Mouse (Mus musculus): ENCODE data around the gene Ppp1r15b. TPM values are rescaled to one million over a fixed set of nuclear protein-coding genes. Genes with fewer than 3 reads are reported as not detected.

Ppp1r15b gene
- polyA plus RNA-seq, 1 experiment, result 44.4 TPM

DNA sequence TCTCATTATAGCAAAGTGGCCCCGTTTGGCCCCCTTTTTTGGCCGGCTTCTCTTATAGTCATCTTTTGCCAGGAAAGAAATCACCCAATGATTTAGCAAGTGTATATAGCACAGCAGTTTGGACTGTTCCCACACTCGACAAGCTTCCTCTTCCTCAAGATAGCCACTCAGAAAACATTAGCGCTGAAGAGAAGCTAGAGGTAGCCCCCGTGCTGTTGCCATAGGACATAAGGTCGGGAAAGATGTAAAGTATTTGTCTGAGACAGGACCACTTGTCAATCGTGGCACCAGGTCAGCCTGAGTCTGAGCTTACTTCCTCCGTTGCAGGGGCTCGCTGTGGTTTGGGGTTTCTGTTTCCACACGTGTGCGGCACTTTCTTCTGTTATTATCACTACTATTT, 34.2 kb downstream of the Ppp1r15b start:
- TF ChIP-seq GATA1 (IDR thresholded peaks at IDR 0.05; ENCODE audit: low read length), result no peak

DNA sequence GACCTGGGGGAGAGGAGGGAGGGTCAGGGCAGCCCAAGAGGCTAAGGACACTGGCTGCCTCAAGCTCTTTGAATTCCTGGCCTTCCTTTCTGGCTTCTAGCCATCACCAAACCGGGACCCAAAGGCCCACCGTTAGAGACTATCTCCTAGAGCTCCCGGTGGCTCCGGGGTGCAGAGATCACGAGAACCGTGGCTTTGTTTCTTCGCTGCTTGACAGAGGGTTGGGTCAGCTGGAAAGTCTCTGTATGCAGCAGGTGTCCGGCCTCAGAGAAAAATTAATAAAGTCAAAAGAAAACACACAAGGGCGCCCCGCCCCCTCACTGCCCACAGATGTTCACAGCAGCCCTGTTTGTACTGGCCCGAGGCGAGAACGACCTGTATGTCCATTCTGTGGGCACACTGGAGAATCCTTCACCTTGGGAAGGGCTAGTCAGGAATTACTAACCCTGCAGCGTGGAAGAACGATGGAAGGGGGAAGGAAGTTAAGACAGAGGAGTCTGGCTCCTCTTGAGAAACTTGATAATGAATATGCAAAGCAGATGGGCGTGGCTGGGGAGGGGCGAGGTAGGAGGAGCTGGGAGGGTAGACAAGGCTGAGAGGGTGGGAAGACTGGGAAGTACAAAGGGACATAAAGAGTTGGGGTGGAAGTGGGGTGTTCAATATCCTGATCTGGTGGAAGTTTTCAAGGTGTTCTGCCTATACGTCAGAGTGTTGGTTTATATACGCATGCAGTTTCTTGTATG, 37.5 kb downstream of the Ppp1r15b start:
- TF ChIP-seq GATA1 (IDR thresholded peaks at IDR 0.05; ENCODE audit: low read length), result no peak

- TF ChIP-seq GATA1 (IDR thresholded peaks at IDR 0.05; ENCODE audit: low read length), result no peak
These were observed 39.3 kb downstream of the Ppp1r15b start for GRCm38 (mm10) chr1:133170196-133170595.

GRCm38 (mm10) chr1:133171357-133171756, 40.4 kb downstream of the Ppp1r15b start:
- no peak for TF ChIP-seq GATA1 (IDR thresholded peaks at IDR 0.05; ENCODE audit: low read length)

DNA sequence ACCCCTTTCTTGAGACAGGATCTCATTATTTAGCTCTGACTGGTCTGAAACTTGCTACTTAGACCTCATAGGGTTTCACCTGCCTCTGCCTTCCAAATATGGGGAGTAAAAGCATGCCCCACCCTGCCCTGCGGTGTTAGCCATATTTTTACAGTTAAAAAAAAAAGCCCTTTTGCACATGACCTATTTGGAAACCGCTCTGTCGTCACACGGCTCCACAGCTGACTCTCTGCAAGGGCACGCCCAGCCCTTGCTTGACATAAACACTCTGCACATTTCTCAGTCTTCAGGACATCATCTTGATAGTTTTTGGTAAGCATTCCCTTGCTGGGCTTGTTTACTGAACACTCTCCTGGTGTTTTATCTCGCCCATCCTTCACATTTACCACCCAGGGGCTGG, 44.2 kb downstream of the Ppp1r15b start:
- no peak for TF ChIP-seq GATA1 (IDR thresholded peaks at IDR 0.05; ENCODE audit: low read length)

DNA sequence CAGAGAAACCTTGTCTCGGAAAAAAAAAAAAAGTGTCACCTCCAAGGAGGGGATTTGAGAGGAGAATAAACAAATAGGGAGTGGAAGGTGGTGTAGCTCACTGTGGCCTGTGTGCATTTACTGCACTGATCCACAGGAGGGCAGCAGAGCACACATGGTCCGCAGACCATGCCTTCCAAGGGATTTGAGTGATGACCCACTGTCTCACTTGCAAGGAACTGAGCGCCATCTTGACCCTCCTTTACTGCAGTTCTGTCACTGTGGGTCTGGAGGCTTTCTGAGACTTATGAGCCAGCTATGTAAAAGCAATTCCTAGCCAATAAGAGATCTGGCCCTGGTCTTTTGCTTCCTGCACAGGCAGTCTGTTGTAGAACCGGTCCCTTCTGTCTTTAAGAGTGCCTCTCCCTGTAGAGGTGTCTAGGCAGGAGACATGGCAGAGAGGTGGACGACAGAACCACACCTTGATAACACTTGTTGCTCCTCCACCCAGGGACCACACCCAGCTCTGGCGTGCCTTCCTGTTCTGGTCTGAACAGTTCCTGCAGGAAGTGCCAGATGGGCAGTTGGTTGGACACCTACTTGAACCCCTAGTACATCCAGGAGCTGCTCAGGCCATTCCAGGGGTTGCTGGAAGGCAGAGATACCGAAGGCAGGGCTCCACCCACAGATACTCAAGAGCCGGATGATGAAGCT, 46.7 kb downstream of the Ppp1r15b start:
- no peak for TF ChIP-seq GATA1 (IDR thresholded peaks at IDR 0.05; ENCODE audit: low read length)

DNA sequence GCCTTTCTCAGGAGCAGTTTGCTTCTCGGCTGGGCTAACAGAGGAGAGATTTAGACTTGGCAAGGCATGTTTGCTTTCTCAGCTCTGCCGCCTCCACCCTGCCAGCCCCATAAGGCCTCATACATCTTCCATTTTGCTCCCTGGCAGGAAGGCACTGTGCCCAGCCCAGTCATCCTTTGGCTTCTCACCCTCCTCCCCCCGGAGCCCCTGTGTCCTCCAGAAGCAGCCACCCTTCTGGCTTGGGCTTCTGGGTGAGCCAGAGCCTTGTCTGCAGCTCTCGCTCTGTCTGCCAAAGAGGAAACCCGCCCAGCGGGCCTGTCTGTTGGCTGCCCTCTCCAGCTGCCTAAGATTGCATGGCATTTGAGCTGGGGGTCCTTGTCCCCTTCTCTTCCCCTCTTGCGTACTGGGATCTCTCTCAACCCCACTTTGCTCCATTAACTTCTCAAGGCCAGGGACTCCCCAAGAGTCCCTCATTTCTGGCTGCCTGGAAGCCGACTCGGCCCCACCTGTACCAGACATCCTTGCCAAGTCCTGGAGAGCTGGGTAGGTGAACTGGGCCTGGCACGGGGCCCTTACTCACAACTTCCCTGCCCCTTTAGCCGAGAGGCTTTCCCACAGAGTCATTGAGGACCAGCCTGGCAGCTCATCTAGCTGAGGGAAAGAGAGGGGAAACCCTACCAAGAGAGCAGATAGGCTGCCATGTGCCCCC, 47.9 kb downstream of the Ppp1r15b start:
- TF ChIP-seq GATA1 (IDR thresholded peaks at IDR 0.05; ENCODE audit: low read length), result no peak

DNA sequence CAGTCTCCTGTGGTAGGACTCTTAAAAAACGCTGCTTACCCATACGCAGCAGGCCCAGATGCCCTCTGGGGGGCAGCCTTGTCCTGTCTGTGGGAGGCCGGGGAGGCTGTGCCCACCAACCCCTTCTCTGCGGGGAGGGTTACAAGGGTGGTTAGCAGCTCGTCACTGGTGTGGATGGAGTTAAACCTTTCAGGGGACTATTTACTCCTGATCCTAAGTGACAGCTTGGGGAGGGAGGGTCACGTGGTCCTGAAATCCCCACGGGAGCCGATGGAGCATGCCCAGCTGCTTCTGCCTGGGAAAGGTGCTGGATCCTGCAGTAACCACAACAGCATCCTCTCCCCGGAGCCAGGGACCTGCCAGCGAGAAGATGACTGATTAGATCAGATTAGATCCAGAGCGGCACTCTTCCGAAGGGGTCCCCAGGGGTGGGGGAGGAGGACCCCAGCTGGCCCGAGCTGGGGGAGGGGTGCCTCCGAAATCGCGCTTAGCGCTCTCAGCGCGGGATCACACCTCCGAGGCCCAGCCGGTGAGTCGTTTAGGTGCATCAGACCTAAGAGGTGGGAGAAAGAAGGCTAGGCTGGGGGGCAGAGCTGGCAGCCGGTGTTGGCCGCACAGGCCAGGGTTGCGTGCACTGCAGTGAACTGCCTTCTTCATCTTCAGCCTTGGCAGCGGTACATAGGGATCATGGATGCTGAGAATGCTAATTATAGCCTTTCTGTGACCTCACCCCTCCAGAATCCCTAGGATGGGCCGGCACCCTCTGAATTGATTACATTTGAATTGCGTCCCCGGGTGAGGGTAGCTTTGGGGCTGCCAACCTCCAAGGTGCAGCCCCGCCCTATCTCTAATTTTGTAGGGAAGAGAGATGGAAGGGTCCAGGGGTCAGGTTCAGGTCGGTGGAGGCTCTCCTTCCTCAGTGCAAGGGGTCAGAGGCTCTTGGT, 50.4 kb downstream of the Ppp1r15b start:
- no peak for TF ChIP-seq GATA1 (IDR thresholded peaks at IDR 0.05; ENCODE audit: low read length)

- TF ChIP-seq GATA1 (IDR thresholded peaks at IDR 0.05; ENCODE audit: low read length), result no peak
These were observed 51.2 kb downstream of the Ppp1r15b start for GRCm38 (mm10) chr1:133182016-133182705.

DNA sequence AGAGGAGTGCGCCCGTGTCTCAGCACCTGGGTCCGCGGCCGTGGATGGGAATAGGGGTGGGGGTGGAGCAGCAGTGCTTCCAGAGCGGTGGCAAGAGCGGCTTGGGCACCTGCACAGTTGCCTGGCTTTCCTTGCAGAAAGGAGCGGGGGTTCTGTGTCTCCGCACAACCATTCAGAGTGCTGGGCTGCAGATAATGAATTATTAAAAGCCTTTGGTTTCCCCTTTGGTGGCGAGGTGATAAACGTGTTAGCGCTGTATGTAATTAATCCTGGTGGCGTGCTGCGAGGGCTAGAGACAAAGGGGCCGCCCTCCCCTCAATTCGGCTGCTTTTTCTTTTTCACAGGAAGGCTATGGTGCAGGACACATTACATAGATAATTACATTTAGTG, 51.8 kb downstream of the Ppp1r15b start:
- TF ChIP-seq GATA1 (IDR thresholded peaks at IDR 0.05; ENCODE audit: low read length), result no peak

DNA sequence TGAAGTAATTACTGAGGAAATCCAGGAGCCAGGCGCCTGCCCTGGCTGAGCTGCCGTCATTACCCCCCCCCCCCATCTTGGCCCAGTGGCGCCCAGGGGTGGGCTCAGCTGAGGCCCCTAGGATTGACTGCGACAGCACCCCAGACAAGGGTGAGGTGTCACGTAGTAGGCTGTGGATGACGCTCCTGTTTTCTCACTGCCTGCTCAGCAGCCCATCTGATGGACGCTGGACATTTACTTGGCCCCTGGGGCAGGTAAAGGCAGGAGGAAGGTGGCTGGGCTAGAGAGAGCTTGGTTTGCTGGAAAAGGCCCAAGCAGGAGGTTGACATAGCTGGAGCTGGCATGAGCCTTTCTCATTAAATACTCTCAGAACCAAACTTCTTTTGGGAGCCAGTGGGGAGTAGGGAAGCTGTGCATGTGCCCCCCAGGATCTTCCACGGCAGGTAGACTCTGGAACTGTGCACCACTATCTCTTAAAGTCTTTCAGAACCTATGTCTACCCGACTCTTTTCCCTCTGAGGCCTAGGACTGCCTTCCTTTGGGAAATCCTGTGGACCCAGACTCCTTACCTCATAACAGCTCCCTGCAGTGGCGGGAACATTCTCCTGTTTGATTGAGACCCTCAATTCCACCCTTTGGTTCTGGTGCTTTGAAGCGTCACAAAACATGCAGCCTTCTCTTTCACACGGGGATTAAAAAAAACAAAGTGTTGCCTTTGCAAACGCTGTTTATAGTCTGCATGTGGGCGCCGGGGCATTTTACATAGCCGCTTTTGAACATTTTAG, 52.4 kb downstream of the Ppp1r15b start:
- TF ChIP-seq GATA1 (IDR thresholded peaks at IDR 0.05; ENCODE audit: low read length), result no peak

- no peak for TF ChIP-seq GATA1 (IDR thresholded peaks at IDR 0.05; ENCODE audit: low read length)
These were observed 57.2 kb downstream of the Ppp1r15b start for GRCm38 (mm10) chr1:133187948-133188680.

GRCm38 (mm10) chr1:133188719-133189118, 57.8 kb downstream of the Ppp1r15b start:
- TF ChIP-seq GATA1 (IDR thresholded peaks at IDR 0.05; ENCODE audit: low read length), result no peak

Other genes with a start within 250 kb of the Ppp1r15b start
- gene Mdm4, start 100.6 kb upstream of the Ppp1r15b start, polyA plus RNA-seq (2012), result 118 and 156 TPM in 2 replicates
- gene Pik3c2b, start 85.5 kb upstream of the Ppp1r15b start, polyA plus RNA-seq (2012), result not detected in 2 replicates
- gene Plekha6, start 33.1 kb downstream of the Ppp1r15b start, polyA plus RNA-seq (2012), result 0.46 and 0.54 TPM in 2 replicates
- not detected in 2 replicates for gene Golt1a, start 178.7 kb downstream of the Ppp1r15b start, polyA plus RNA-seq (2012)
- gene Kiss1, start 190.7 kb downstream of the Ppp1r15b start, polyA plus RNA-seq (2012), result not detected in 2 replicates
- gene Ren1, start 219.4 kb downstream of the Ppp1r15b start, polyA plus RNA-seq (2012), result not detected in 2 replicates
- not detected in 2 replicates for gene Etnk2, start 232.4 kb downstream of the Ppp1r15b start, polyA plus RNA-seq (2012)